ENCODE assay signal across 7 mouse cellular contexts in genomic region chr19:4037788-4038232, GRCm38 (mm10). TPM values are rescaled to one million over a fixed set of nuclear protein-coding genes. Genes with fewer than 3 reads are reported as not detected.
DNase-seq lines count a peak whose midpoint lies in the region; ATAC-seq lines count a peak whose summit lies in the region.

Gene Gstp1, minus strand, starts transcription at chr19:4037985.

- peak within 1 kb of the TSS; percentile 71 for H3K4me2 ChIP-seq in embryonic facial prominence, embryonic 12.5 days (replicated peaks)
- H3K4me2 ChIP-seq in midbrain, embryonic 11.5 days, result peak within 1 kb of the TSS; percentile 75

- peaks cover 7% of the 10 kb centered on the region; the same call in 1 of the 2 replicates for H3K36me3 ChIP-seq in embryonic facial prominence, embryonic 12.5 days
- no peaks in the 10 kb centered on the region for H3K36me3 ChIP-seq in midbrain, embryonic 11.5 days (ENCODE audit: control insufficient read depth, insufficient read depth, low read length)

- peak; percentile 80 for ATAC-seq in embryonic facial prominence, embryonic 12.5 days (ENCODE audit: insufficient number of reproducible peaks, insufficient read depth, low FRiP score, low TSS enrichment)
- ATAC-seq in midbrain, embryonic 11.5 days (ENCODE audit: low FRiP score), result peak; percentile 87

- peak within 1 kb of the TSS; percentile 83 for H3K27ac ChIP-seq in embryonic facial prominence, embryonic 12.5 days
- no peak within 1 kb of the TSS for H3K27ac ChIP-seq in midbrain, embryonic 11.5 days (ENCODE audit: low read depth, low read length)

- peak; percentile 90 for DNase-seq in adrenal gland, postnatal 25 days
- peak; percentile 99 for DNase-seq in heart, adult 11 months
- peak; percentile 83 for DNase-seq in kidney, adult 11 months
- peak; percentile 82 for DNase-seq in left cerebral cortex, postnatal 4 days
- DNase-seq in midbrain, embryonic 11.5 days (ENCODE audit: low spot score, missing footprints), result peak; percentile 96
- peak; percentile 89 for DNase-seq in skeletal muscle tissue, adult 2 months (ENCODE audit: low read depth, low spot score)

- H3K4me3 ChIP-seq in embryonic facial prominence, embryonic 12.5 days, result peak within 1 kb of the TSS; percentile 61
- peak within 1 kb of the TSS; percentile 59 for H3K4me3 ChIP-seq in midbrain, embryonic 11.5 days (ENCODE audit: low read depth, low read length)

- WGBS in embryonic facial prominence, embryonic 12.5 days, result under 1% methylated on average over 26 of the region's 26 CpGs
- WGBS in midbrain, embryonic 11.5 days, result under 1% methylated on average over 26 of the region's 26 CpGs

- 0 out of 2 replicates have a peak, but pooled peaks cover 5% of the 10 kb centered on the region for H3K4me1 ChIP-seq in embryonic facial prominence, embryonic 12.5 days
- peaks cover 9% of the 10 kb centered on the region; the same call in 1 of the 2 replicates for H3K4me1 ChIP-seq in midbrain, embryonic 11.5 days (ENCODE audit: control insufficient read depth, insufficient read depth, low read length)

- peak within 1 kb of the TSS; percentile 84 for H3K9ac ChIP-seq in embryonic facial prominence, embryonic 12.5 days
- H3K9ac ChIP-seq in midbrain, embryonic 11.5 days (ENCODE audit: low read length), result peak within 1 kb of the TSS; percentile 80

- H3K27me3 ChIP-seq in embryonic facial prominence, embryonic 12.5 days, result no peaks in the 10 kb centered on the region
- H3K27me3 ChIP-seq in midbrain, embryonic 11.5 days (ENCODE audit: control insufficient read depth, insufficient read depth, low read length), result no peaks in the 10 kb centered on the region

- intact Hi-C loops in left cerebral cortex, postnatal 4 days (cut with DNase I), result no loop called here

- H3K9me3 ChIP-seq in embryonic facial prominence, embryonic 12.5 days, result no peaks in the 10 kb centered on the region
- H3K9me3 ChIP-seq in midbrain, embryonic 11.5 days (ENCODE audit: control insufficient read depth, low read length), result no peaks in the 10 kb centered on the region

RNA-seq across cellular contexts. Expression of gene Gstp1, which starts in this region (rescaled TPM):
- total RNA-seq in adrenal gland, postnatal 25 days (2021), result 383 and 392 TPM in 2 replicates
- 540 and 544 TPM in 2 replicates for polyA plus RNA-seq in embryonic facial prominence, embryonic 12.5 days (2016; fragmentation: Nextera tagmentation; extraction: Ambion mirVana)
- 100 to 1,000 TPM; 288 to 297 TPM for total RNA-seq in left cerebral cortex, postnatal 4 days (2021)
- polyA plus RNA-seq in midbrain, embryonic 11.5 days (2014; fragmentation: Nextera tagmentation; extraction: Ambion mirVana), result 337 and 342 TPM in 2 replicates
